Mouse (Mus musculus) MEL (cell line): ENCODE results near the gene Asb16. TPM values are rescaled to one million over a fixed set of nuclear protein-coding genes. Genes with fewer than 3 reads are reported as not detected.

ENCODE experiments used
- DNase-seq: peaks from one replicate; pipeline ENCODE4 v3.0.0; 2011; ENCODE audit warnings: low read depth, low spot score
- H3K27ac ChIP-seq: 2 replicates; pipeline ENCODE4 v1.5.1; 2012; ENCODE audit warnings: low read depth, mild to moderate bottlenecking, control low read depth, low read length, moderate library complexity; ENCODE audit not compliant: control insufficient read depth
- H3K27me3 ChIP-seq, 2 experiments: fragments of 150-350 bp in 1 of 2; sonication (generic) in 1 of 2; 2 replicates each; pipeline ENCODE4 v1.6.1; 2012; ENCODE audit warnings: low read length in 2 of 2, mild to moderate bottlenecking in 2 of 2, improper control_type of control experiment in 1 of 2, moderate library complexity in 1 of 2; ENCODE audit not compliant: insufficient read depth in 2 of 2, control insufficient read depth in 1 of 2
- H3K36me3 ChIP-seq, 2 experiments: 2 replicates each; pipeline ENCODE4 v1.6.1; 2012 to 2014; ENCODE audit warnings: low read length in 2 of 2, improper control_type of control experiment in 1 of 2, inconsistent platforms in 1 of 2, mild to moderate bottlenecking in 1 of 2; ENCODE audit not compliant: insufficient read depth in 2 of 2, control insufficient read depth in 1 of 2
- H3K4me1 ChIP-seq, 2 experiments: fragments of 150-350 bp in 1 of 2; sonication (generic) in 1 of 2; 2 replicates each; pipeline ENCODE4 v1.6.1; 2012; ENCODE audit warnings: low read length in 2 of 2, improper control_type of control experiment in 1 of 2, mild to moderate bottlenecking in 1 of 2; ENCODE audit not compliant: insufficient read depth in 2 of 2, control insufficient read depth in 1 of 2
- H3K4me3 ChIP-seq, 2 experiments: fragments of 150-350 bp in 1 of 2; sonication (generic) in 1 of 2; 2 replicates each; pipeline ENCODE4 v1.5.1; 2012; ENCODE audit warnings: low read depth in 2 of 2, low read length in 2 of 2, mild to moderate bottlenecking in 2 of 2, moderate library complexity in 2 of 2, control low read depth in 1 of 2, improper control_type of control experiment in 1 of 2; ENCODE audit not compliant: control insufficient read depth in 1 of 2, insufficient read depth in 1 of 2
- H3K79me2 ChIP-seq: 2 replicates; pipeline ENCODE4 v1.6.1; 2012; ENCODE audit warnings: mild to moderate bottlenecking, low read length, moderate library complexity; ENCODE audit not compliant: control insufficient read depth, poor library complexity, insufficient read depth
- H3K9ac ChIP-seq: 2 replicates; pipeline ENCODE4 v1.6.1; 2012; ENCODE audit warnings: low read depth, mild to moderate bottlenecking, control low read depth, low read length, moderate library complexity; ENCODE audit not compliant: control insufficient read depth, poor library complexity, severe bottlenecking
- H3K9me3 ChIP-seq: fragments of 150-350 bp; sonication (generic); replicated peaks from 2 replicates; pipeline ENCODE4 v1.6.1; 2012; ENCODE audit warnings: mild to moderate bottlenecking, low read length, improper control_type of control experiment, moderate library complexity; ENCODE audit not compliant: insufficient read depth
- BHLHE40 ChIP-seq: IDR thresholded peaks from 2 replicates; pipeline ENCODE4 v1.6.1; 2012; ENCODE audit warnings: low read depth, mild to moderate bottlenecking, inconsistent platforms, low read length, improper control_type of control experiment, borderline replicate concordance
- CHD1 ChIP-seq: IDR thresholded peaks from 2 replicates; pipeline ENCODE4 v1.6.1; 2012; ENCODE audit warnings: low read depth, mild to moderate bottlenecking, inconsistent platforms, low read length, improper control_type of control experiment
- CHD2 ChIP-seq: IDR thresholded peaks from 2 replicates; pipeline ENCODE4 v1.6.1; 2011; ENCODE audit warnings: low read length, improper control_type of control experiment
- CTCF ChIP-seq, 3 experiments: IDR thresholded peaks in 2 of 3; conservative IDR thresholded peaks in 1 of 3; 2 replicates each; pipeline ENCODE4 v1.5.1; 2011 to 2012; ENCODE audit warnings: low read length in 3 of 3, low read depth in 2 of 3, mild to moderate bottlenecking in 2 of 3, improper control_type of control experiment in 1 of 3, inconsistent platforms in 1 of 3, mixed read lengths in 1 of 3, moderate library complexity in 1 of 3; ENCODE audit not compliant: control insufficient read depth in 1 of 3, insufficient read depth in 1 of 3, poor library complexity in 1 of 3, severe bottlenecking in 1 of 3
- ELF1 ChIP-seq: IDR thresholded peaks from 2 replicates; pipeline ENCODE4 v1.6.1; 2014; ENCODE audit warnings: low read depth, mild to moderate bottlenecking, inconsistent platforms, low read length, improper control_type of control experiment, moderate library complexity
- EP300 ChIP-seq, 2 experiments: IDR thresholded peaks; 2 replicates each; pipeline ENCODE4 v1.6.1; 2011; ENCODE audit warnings: improper control_type of control experiment in 2 of 2, low read length in 2 of 2, low read depth in 1 of 2, mild to moderate bottlenecking in 1 of 2
- ETS1 ChIP-seq: IDR thresholded peaks from 2 replicates; pipeline ENCODE4 v1.6.1; 2012; ENCODE audit warnings: low read depth, mild to moderate bottlenecking, inconsistent platforms, low read length, improper control_type of control experiment, moderate library complexity
- JUND ChIP-seq: IDR thresholded peaks from 2 replicates; pipeline ENCODE4 v1.6.1; 2011; ENCODE audit warnings: low read depth, mild to moderate bottlenecking, improper control_type of control experiment, low read length
- MAFK ChIP-seq: IDR thresholded peaks from 2 replicates; pipeline ENCODE4 v1.6.1; 2011; ENCODE audit warnings: low read depth, mild to moderate bottlenecking, low read length, improper control_type of control experiment, borderline replicate concordance
- NELFE ChIP-seq: IDR thresholded peaks from 2 replicates; pipeline ENCODE4 v1.6.1; 2011; ENCODE audit warnings: low read depth, low read length, improper control_type of control experiment
- NRF1 ChIP-seq: IDR thresholded peaks from 2 replicates; pipeline ENCODE4 v1.6.1; 2014; ENCODE audit warnings: low read depth, mild to moderate bottlenecking, inconsistent platforms, low read length, improper control_type of control experiment, moderate library complexity; ENCODE audit not compliant: poor library complexity, insufficient read depth, severe bottlenecking
- RAD21 ChIP-seq: IDR thresholded peaks from 2 replicates; pipeline ENCODE4 v1.6.1; 2011; ENCODE audit warnings: mild to moderate bottlenecking, low read depth, low read length, improper control_type of control experiment
- SIN3A ChIP-seq: IDR thresholded peaks from 2 replicates; pipeline ENCODE4 v1.6.1; 2012; ENCODE audit warnings: low read length, improper control_type of control experiment, inconsistent platforms
- SMC3 ChIP-seq: IDR thresholded peaks from 2 replicates; pipeline ENCODE4 v1.6.1; 2011; ENCODE audit warnings: low read depth, low read length, improper control_type of control experiment
- TAL1 ChIP-seq: IDR thresholded peaks from 2 replicates; pipeline ENCODE4 v1.6.1; 2012; ENCODE audit warnings: mild to moderate bottlenecking, inconsistent platforms, low read length, moderate library complexity, mixed read lengths
- USF1 ChIP-seq: IDR thresholded peaks from 2 replicates; pipeline ENCODE4 v1.6.1; 2014; ENCODE audit warnings: low read depth, mild to moderate bottlenecking, inconsistent platforms, low read length, improper control_type of control experiment, moderate library complexity
- ZKSCAN1 ChIP-seq: IDR thresholded peaks from 2 replicates; pipeline ENCODE4 v1.6.1; 2012; ENCODE audit warnings: low read depth, mild to moderate bottlenecking, inconsistent platforms, low read length, improper control_type of control experiment, moderate library complexity
- ZNF384 ChIP-seq: IDR thresholded peaks from 2 replicates; pipeline ENCODE4 v1.6.1; 2012; ENCODE audit warnings: low read depth, mild to moderate bottlenecking, inconsistent platforms, low read length, improper control_type of control experiment
- polyA plus RNA-seq, 2 experiments: library from polyadenylated mRNA; stranded (reverse) in 1 of 2; unstranded in 1 of 2; fragments of >175 nt in 1 of 2; fragments of >200 nt in 1 of 2; gene quantifications; 2 replicates each; pipeline versions ENCODE4 v1.2.1 to v1.2.4; 2012; ENCODE audit warnings: low replicate concordance in 2 of 2, low read depth in 1 of 2; ENCODE audit not compliant: insufficient read length in 2 of 2, insufficient read depth in 1 of 2, missing spikeins in 1 of 2
- total RNA-seq: library from RNA; depleted of rRNA; stranded (reverse); fragments of 300-350 nt; gene quantifications from 2 replicates; pipeline ENCODE4 v1.2.3, GENCODE M21; 2012

Gene Asb16
- total and polyA plus RNA-seq, 3 experiments: 4.4 to 8.5 TPM; not detected in 1

DNA sequence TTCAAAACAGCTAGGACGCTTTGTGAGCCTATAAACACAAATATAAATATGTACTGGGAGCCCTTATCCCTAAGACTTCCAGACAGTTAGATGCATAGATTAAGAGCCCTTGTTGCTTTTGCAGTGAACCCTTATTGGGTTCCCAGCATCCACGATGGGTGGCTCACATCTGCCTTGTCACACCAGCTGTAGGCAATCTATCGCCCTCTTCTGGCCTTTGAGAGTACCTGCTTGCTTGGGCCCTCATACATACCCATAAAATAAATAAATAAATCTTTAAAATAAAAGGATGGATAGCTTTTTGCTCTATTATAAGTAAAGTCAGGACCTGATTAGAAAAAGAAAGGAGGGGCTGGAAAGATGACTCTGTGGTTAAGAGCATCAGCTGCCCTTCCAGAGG lies 10.0 kb upstream of the Asb16 start:
- TF ChIP-seq EP300 (IDR thresholded peaks at IDR 0.05; ENCODE audit: low read depth in 1 of 2, low read length in 2 of 2) (no peak), TAL1 (no peak), CTCF (IDR thresholded peaks at IDR 0.05 in 2 of 3, conservative IDR thresholded peaks at IDR 0.05 in 1 of 3; ENCODE audit: control insufficient read depth in 1 of 3, insufficient read depth in 1 of 3, low read depth in 2 of 3, low read length in 3 of 3, poor library complexity in 1 of 3, severe bottlenecking in 1 of 3) (peak; percentile 44 to 68 (median 62); a peak in 5 of 6 replicates), USF1 (no peak), ZNF384 (no peak), RAD21 (peak; percentile 27), SMC3 (peak; percentile 32; the same call in 1 of the 2 replicates)
- peak; percentile 66 for DNase-seq
- H3K27ac ChIP-seq: no peak overlapping the region; the same call in 1 of the 2 replicates
- H3K4me1 ChIP-seq: peaks cover 8 to 14% of the 10 kb centered on the region in 2 experiments
- H3K79me2 ChIP-seq: no peaks in the 10 kb centered on the region
- no peak overlapping the region for H3K4me3 ChIP-seq
- peaks cover 0 to 11% of the 10 kb centered on the region in 2 experiments; a peak in 3 of 4 replicates for H3K36me3 ChIP-seq
- H3K9ac ChIP-seq: no peak overlapping the region
- H3K9me3 ChIP-seq: no peaks in the 10 kb centered on the region
- no peaks in the 10 kb centered on the region for H3K27me3 ChIP-seq

DNA sequence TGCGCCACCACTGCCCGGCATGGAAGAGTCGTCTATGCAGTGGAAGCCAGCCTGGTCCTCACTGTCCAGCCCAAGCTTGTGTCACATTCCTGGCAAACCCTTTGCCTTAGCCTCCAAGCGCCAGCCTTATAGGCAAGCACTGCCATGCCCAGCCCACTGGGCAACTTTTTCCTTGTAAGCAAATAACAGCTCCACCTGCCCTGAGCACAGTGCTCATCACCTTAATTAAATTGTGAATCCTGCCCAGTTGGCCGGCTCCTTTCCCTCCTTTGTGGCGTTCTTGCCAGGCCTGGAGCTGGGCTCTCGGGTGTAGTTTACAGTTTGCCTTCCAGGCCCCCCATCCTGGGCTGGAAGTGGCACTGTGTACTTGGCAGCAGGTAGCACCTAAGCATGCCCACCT lies 5.3 kb upstream of the Asb16 start:
- Histone ChIP-seq H3K27me3 (no peaks in the 10 kb centered on the region), H3K79me2 (no peaks in the 10 kb centered on the region), H3K9ac (no peak overlapping the region), H3K27ac (no peak overlapping the region), H3K4me3 (no peak overlapping the region), H3K9me3 (no peaks in the 10 kb centered on the region), H3K36me3 (peaks cover 0 to 5% of the 10 kb centered on the region in 2 experiments; a peak in 3 of 4 replicates), H3K4me1 (peaks cover 2 to 3% of the 10 kb centered on the region in 2 experiments)
- TF ChIP-seq BHLHE40 (no peak), ELF1 (no peak), MAFK (no peak), ZKSCAN1 (no peak), ETS1 (no peak), NRF1 (no peak), EP300 (IDR thresholded peaks at IDR 0.05; ENCODE audit: low read depth in 1 of 2, low read length in 2 of 2) (no peak), NELFE (no peak)
- DNase-seq: no peak

DNA sequence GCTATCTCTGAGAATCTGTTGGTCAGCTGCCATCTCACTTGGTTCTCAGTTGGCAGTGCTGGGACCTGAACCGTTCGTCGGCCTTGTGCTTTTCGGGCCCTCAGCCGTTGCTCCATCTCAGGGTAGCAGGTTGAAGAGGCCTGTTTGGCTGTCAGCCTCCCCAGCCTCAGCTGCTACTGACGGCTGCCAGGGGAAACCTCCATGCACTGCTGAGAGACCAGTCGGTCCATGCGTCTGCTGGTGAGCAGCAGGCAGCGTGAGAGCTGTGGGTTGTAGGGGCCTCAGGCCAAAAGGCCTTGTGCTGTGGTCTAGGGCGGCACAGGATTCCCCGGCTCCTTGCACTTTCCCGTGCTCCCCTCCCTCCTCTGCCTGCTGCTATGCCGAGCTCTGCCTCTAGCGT lies 2.7 kb upstream of the Asb16 start:
- Histone ChIP-seq H3K4me1 (no peaks in the 10 kb centered on the region), H3K9me3 (no peaks in the 10 kb centered on the region), H3K4me3 (no peak overlapping the region), H3K9ac (no peak overlapping the region), H3K27ac (no peak overlapping the region), H3K27me3 (no peaks in the 10 kb centered on the region; a peak in 1 of 4 replicates), H3K79me2 (no peaks in the 10 kb centered on the region), H3K36me3 (no peaks in the 10 kb centered on the region; a peak in 1 of 4 replicates)
- no peak for DNase-seq
- TF ChIP-seq ZNF384 (no peak), CHD2 (no peak), CHD1 (no peak), JUND (no peak), SIN3A (no peak), ZKSCAN1 (no peak)
